Mouse (Mus musculus) myocyte (in vitro differentiated cells): Measurements from ENCODE around the gene Gm10392.

Experiments used
- CEBPB ChIP-seq: IDR thresholded peaks from 2 replicates; pipeline ENCODE4 v1.6.1; 2011; ENCODE audit warnings: mild to moderate bottlenecking, moderate library complexity; ENCODE audit not compliant: poor library complexity, insufficient read depth, severe bottlenecking
- E2F4 ChIP-seq: IDR thresholded peaks from one replicate; pipeline ENCODE4 v1.6.1; 2011; ENCODE audit warnings: mild to moderate bottlenecking, control low read depth, moderate library complexity; ENCODE audit not compliant: insufficient read depth
- MAX ChIP-seq: IDR thresholded peaks from one replicate; pipeline ENCODE4 v1.6.1; 2011; ENCODE audit warnings: low read depth, mild to moderate bottlenecking, control low read depth
- POLR2A ChIP-seq: IDR thresholded peaks from one replicate; pipeline ENCODE4 v1.6.1; 2011; ENCODE audit warnings: low read depth, mild to moderate bottlenecking, control low read depth, moderate library complexity; ENCODE audit not compliant: insufficient read length
- POLR2AphosphoS2 ChIP-seq: IDR thresholded peaks from one replicate; pipeline ENCODE4 v1.6.1; 2011; ENCODE audit warnings: low read depth, control low read depth; ENCODE audit not compliant: insufficient read length
- REST ChIP-seq: IDR thresholded peaks from one replicate; pipeline ENCODE4 v1.6.1; 2011; ENCODE audit warnings: mild to moderate bottlenecking, control low read depth, moderate library complexity; ENCODE audit not compliant: insufficient read depth, insufficient read length
- TCF12 ChIP-seq: IDR thresholded peaks from one replicate; pipeline ENCODE4 v1.6.1; 2011; ENCODE audit warnings: mild to moderate bottlenecking, control low read depth; ENCODE audit not compliant: poor library complexity, insufficient read depth, severe bottlenecking
- USF1 ChIP-seq: IDR thresholded peaks from one replicate; pipeline ENCODE4 v1.6.1; 2011; ENCODE audit warnings: low read depth, mild to moderate bottlenecking, control low read depth, moderate library complexity

DNA sequence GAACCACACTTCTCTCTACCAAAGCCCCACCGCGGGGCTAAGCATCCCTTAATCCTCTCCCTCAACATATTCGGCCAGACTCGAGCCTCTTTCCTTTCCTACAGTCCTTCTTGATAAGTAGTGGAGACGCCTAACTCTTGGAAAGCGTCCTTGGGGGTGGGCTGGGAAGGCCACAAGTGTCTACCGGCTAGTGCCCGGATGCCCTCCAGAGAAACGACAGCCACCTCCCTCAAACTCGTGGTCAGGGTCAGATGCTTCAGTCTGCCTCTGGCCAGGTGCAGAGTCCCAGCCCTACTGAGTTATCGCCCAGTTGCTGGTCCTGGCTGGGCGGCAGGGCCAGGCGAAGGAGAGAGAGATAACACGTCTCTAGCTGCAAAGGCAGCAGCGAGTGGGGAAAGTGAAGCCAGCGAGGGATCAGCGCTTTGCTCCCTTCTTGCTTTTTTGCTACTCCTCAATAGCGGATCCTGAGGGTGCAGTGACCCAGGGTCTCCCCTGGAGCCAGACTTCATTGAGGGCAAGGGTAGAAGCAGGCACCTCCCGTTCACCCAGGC is 4.6 kb downstream of the Gm10392 start:
- TF ChIP-seq POLR2A (no peak), REST (no peak), USF1 (no peak), POLR2AphosphoS2 (no peak), E2F4 (no peak), MAX (no peak), TCF12 (no peak), CEBPB (no peak)
